Mouse (Mus musculus): ENCODE results near the gene Dicer1.

Gene Dicer1

GRCm38 (mm10) chr12:104751814-104752765 lies at the start of gene Dicer1:
TSS of gene Dicer1 (minus strand) at chr12:104751952.
- peak; percentile 94 for DNase-seq (ENCODE audit: low read depth, low spot score)

- no peak for DNase-seq (ENCODE audit: low read depth, low spot score)
These were observed 47.6 kb upstream of the Dicer1 start for GRCm38 (mm10) chr12:104799365-104799764.

- no peak for DNase-seq (ENCODE audit: low read depth, low spot score)
These were observed 46.2 kb upstream of the Dicer1 start for GRCm38 (mm10) chr12:104797905-104798304.

GRCm38 (mm10) chr12:104796635-104797378 lies 45.1 kb upstream of the Dicer1 start:
- no peak for DNase-seq (ENCODE audit: low read depth, low spot score)

- DNase-seq (ENCODE audit: low read depth, low spot score) = no peak
These were observed 43.2 kb upstream of the Dicer1 start for GRCm38 (mm10) chr12:104794957-104795356.

GRCm38 (mm10) chr12:104793486-104793885 lies 41.7 kb upstream of the Dicer1 start:
- peak; percentile 12 for DNase-seq (ENCODE audit: low read depth, low spot score)

GRCm38 (mm10) chr12:104777603-104778002 lies 25.9 kb upstream of the Dicer1 start:
- DNase-seq (ENCODE audit: low read depth, low spot score) = no peak

- DNase-seq (ENCODE audit: low read depth, low spot score) = no peak
These were observed 20.2 kb upstream of the Dicer1 start for GRCm38 (mm10) chr12:104771941-104772340.

GRCm38 (mm10) chr12:104769201-104769785 lies 17.5 kb upstream of the Dicer1 start:
- no peak for DNase-seq (ENCODE audit: low read depth, low spot score)

- no peak for DNase-seq (ENCODE audit: low read depth, low spot score)
These were observed 15.4 kb upstream of the Dicer1 start for GRCm38 (mm10) chr12:104767183-104767582.

- peak; percentile 73 for DNase-seq (ENCODE audit: low read depth, low spot score)
These were observed 14.0 kb upstream of the Dicer1 start for GRCm38 (mm10) chr12:104765761-104766160.

- no peak for DNase-seq (ENCODE audit: low read depth, low spot score)
These were observed 13.4 kb upstream of the Dicer1 start for GRCm38 (mm10) chr12:104765116-104765515.

GRCm38 (mm10) chr12:104763918-104764317 lies 12.2 kb upstream of the Dicer1 start:
- no peak for DNase-seq (ENCODE audit: low read depth, low spot score)

GRCm38 (mm10) chr12:104761411-104761810 lies 9.7 kb upstream of the Dicer1 start:
- no peak for DNase-seq (ENCODE audit: low read depth, low spot score)

GRCm38 (mm10) chr12:104758066-104758465 lies 6.3 kb upstream of the Dicer1 start:
- DNase-seq (ENCODE audit: low read depth, low spot score) = no peak

- DNase-seq (ENCODE audit: low read depth, low spot score) = no peak
These were observed 1.9 kb upstream of the Dicer1 start for GRCm38 (mm10) chr12:104753686-104754085.

GRCm38 (mm10) chr12:104751331-104751813 lies 380 bp downstream of the Dicer1 start:
- no peak for DNase-seq (ENCODE audit: low read depth, low spot score)

- no peak for DNase-seq (ENCODE audit: low read depth, low spot score)
These were observed 2.8 kb downstream of the Dicer1 start for GRCm38 (mm10) chr12:104748946-104749345.

GRCm38 (mm10) chr12:104747252-104747651 lies 4.5 kb downstream of the Dicer1 start:
- DNase-seq (ENCODE audit: low read depth, low spot score) = no peak

GRCm38 (mm10) chr12:104746601-104747000 lies 5.2 kb downstream of the Dicer1 start:
- DNase-seq (ENCODE audit: low read depth, low spot score) = no peak

- no peak for DNase-seq (ENCODE audit: low read depth, low spot score)
These were observed 8.1 kb downstream of the Dicer1 start for GRCm38 (mm10) chr12:104743687-104744086.

GRCm38 (mm10) chr12:104742247-104742646 lies 9.5 kb downstream of the Dicer1 start:
- DNase-seq (ENCODE audit: low read depth, low spot score) = no peak
